Mouse (Mus musculus) intestine, postnatal 0 days (tissue): ENCODE results near the gene Evi5. TPM values are rescaled to one million over a fixed set of nuclear protein-coding genes. Genes with fewer than 3 reads are reported as not detected.

ENCODE experiments used
- ATAC-seq: fragments of 200-750 bp; cut with Nextera tagmentation; 2 replicates; pipeline ENCODE4 v1.8.0; 2017; ENCODE audit warnings: mild to moderate bottlenecking, moderate TSS enrichment, moderate library complexity
- H3K27ac ChIP-seq: fragments of 300-500 bp; sonication (generic); 2 replicates; pipeline ENCODE4 v1.5.1; 2014; ENCODE audit warnings: mild to moderate bottlenecking, low read depth, low read length, moderate library complexity
- H3K27me3 ChIP-seq: fragments of 300-500 bp; sonication (generic); replicated peaks from 2 replicates; pipeline ENCODE4 v1.6.1; 2014; ENCODE audit warnings: low read length, mixed read lengths; ENCODE audit not compliant: control insufficient read depth, insufficient read depth
- H3K36me3 ChIP-seq: fragments of 300-500 bp; sonication (generic); 2 replicates; pipeline ENCODE4 v1.6.1; 2014; ENCODE audit warnings: mild to moderate bottlenecking, moderate library complexity; ENCODE audit not compliant: control insufficient read depth, insufficient read depth
- H3K4me1 ChIP-seq: fragments of 300-500 bp; sonication (generic); replicated peaks from 2 replicates; pipeline ENCODE4 v1.6.1; 2014; ENCODE audit warnings: antibody characterized with exemption, low read length, mixed read lengths; ENCODE audit not compliant: control insufficient read depth, insufficient read depth
- H3K4me2 ChIP-seq: fragments of 300-500 bp; sonication (generic); replicated peaks from 2 replicates; pipeline ENCODE4 v1.6.1; 2014; ENCODE audit warnings: low read depth, mild to moderate bottlenecking, moderate library complexity
- H3K4me3 ChIP-seq: fragments of 300-500 bp; sonication (generic); 2 replicates; pipeline ENCODE4 v1.5.1; 2014; ENCODE audit warnings: low read depth, low read length
- H3K9ac ChIP-seq: fragments of 300-500 bp; sonication (generic); 2 replicates; pipeline ENCODE4 v1.6.1; 2014; ENCODE audit warnings: mild to moderate bottlenecking, low read depth, low read length
- H3K9me3 ChIP-seq: fragments of 300-500 bp; sonication (generic); 2 replicates; pipeline ENCODE4 v1.6.1; 2016; ENCODE audit warnings: mixed run types; ENCODE audit not compliant: control insufficient read depth
- CTCF ChIP-seq: sonication (generic); IDR thresholded peaks from 2 replicates; pipeline ENCODE4 v1.5.1; 2016; ENCODE audit warnings: low read depth, mild to moderate bottlenecking, control low read depth, antibody characterized with exemption, moderate library complexity
- WGBS: fragments of 180-500 bp; shearing (Covaris S2); extraction: QIAGEN DNeasy Blood & Tissue Kit; methylation state at CpG from one replicate; pipeline ENCODE4 v1.1.7; 2014; 5-methylcytosine and 5-hydroxymethylcytosine counted together
- polyA plus RNA-seq: library from polyadenylated mRNA; unstranded; fragments of >200 nt; fragmentation: Nextera tagmentation; extraction: Ambion mirVana; gene quantifications from 2 replicates; pipeline ENCODE4 v1.2.1, GENCODE M21; 2015

Gene Evi5
- polyA plus RNA-seq, 1 experiment from 2014 or later, result 39.7 TPM

- Histone ChIP-seq H3K9ac (no peak overlapping the region), H3K9me3 (no peaks in the 10 kb centered on the region), H3K4me3 (no peak overlapping the region), H3K4me1 (no peaks in the 10 kb centered on the region), H3K36me3 (peaks cover 8% of the 10 kb centered on the region; the same call in 1 of the 2 replicates), H3K27me3 (no peaks in the 10 kb centered on the region), H3K4me2 (no peak overlapping the region), H3K27ac (no peak overlapping the region)
- TF ChIP-seq CTCF, result no peak
- ATAC-seq, result no peak
- WGBS, result 86% methylated on average over 3 of the region's 3 CpGs
Observed at GRCm38 (mm10) chr5:107831351-107831750, 43.6 kb downstream of the Evi5 start.

DNA sequence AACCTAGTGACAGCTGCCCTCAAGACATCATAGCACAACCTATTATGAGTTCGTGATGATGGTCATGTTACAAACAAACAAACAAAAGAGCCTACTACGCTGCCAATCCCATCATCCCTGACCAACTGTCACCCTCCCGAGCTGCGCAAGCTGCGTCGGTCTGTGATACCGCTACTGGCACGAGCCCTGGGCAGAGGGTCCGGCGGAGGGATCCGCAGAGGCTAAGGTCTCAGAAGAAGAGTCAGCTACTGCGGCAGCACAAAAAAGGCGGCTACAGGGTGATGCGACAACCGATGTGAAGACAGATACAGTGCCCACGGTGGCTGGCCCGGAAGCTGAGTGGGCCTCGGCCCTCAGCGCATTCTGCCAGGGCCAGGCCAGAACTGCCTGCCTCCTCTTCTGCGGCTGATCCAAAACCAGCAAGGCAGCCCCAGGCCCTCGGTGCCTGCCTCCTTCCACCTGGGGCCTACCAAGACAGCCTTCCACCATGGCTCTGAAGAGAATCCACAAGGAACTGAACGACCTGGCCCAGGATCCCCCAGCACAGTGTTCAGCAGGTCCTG is 44.8 kb downstream of the Evi5 start, which contains the start of gene Ube2d2b:
Gene Ube2d2b (plus strand): TSS at position 102 of the 563 bp plus-strand sequence.
- ATAC-seq, result no peak

DNA sequence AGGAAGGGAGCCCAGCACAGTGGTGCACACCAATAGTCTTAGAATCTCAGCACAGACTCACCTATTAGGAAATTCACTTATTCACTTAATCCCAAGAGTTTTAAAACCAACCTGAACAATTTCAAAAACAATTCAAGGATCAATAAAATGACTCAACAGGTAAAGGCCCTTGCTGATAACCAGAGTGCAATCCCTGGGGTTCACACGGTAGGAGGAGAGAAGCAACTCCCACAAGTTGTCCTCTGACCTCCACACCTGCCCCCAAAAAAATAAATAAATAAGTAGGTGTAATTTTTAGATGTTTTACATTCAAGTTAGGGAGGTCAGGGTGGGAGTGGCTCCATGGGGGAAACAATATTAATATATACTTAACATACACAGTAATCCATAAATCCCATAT is 52.4 kb downstream of the Evi5 start:
- Histone ChIP-seq H3K9me3 (no peaks in the 10 kb centered on the region), H3K27ac (no peak overlapping the region), H3K4me3 (no peak overlapping the region), H3K9ac (no peak overlapping the region), H3K36me3 (peaks cover 13% of the 10 kb centered on the region; the same call in 1 of the 2 replicates), H3K4me1 (no peaks in the 10 kb centered on the region), H3K4me2 (no peak overlapping the region), H3K27me3 (no peaks in the 10 kb centered on the region)
- no peak for ATAC-seq
- WGBS, result 46% methylated on average over 1 of the region's 1 CpGs
- TF ChIP-seq CTCF, result no peak

More for the DNA sequence above, 44.8 kb downstream of the Evi5 start, which contains the start of gene Ube2d2b:
- Histone ChIP-seq H3K4me2 (no peak within 1 kb of the TSS), H3K27ac (no peak within 1 kb of the TSS), H3K9ac (no peak within 1 kb of the TSS), H3K4me3 (no peak within 1 kb of the TSS), H3K36me3 (peaks cover 8% of the 10 kb centered on the region; the same call in 1 of the 2 replicates), H3K9me3 (no peaks in the 10 kb centered on the region), H3K27me3 (no peaks in the 10 kb centered on the region), H3K4me1 (no peaks in the 10 kb centered on the region)
- 96% methylated on average over 22 of the region's 22 CpGs for WGBS
- no peak for TF ChIP-seq CTCF

GRCm38 (mm10) chr5:107814651-107815050 is 60.3 kb downstream of the Evi5 start:
- no peak for ATAC-seq
- Histone ChIP-seq H3K4me2 (no peak overlapping the region), H3K36me3 (peaks cover 35% of the 10 kb centered on the region), H3K4me3 (no peak overlapping the region), H3K4me1 (no peaks in the 10 kb centered on the region), H3K9me3 (no peaks in the 10 kb centered on the region), H3K9ac (no peak overlapping the region), H3K27me3 (no peaks in the 10 kb centered on the region), H3K27ac (no peak overlapping the region)
- WGBS, result 83% methylated on average over 2 of the region's 2 CpGs
- TF ChIP-seq CTCF, result no peak

GRCm38 (mm10) chr5:107807496-107807895 is 67.4 kb downstream of the Evi5 start:
- no peaks in the 10 kb centered on the region for H3K4me1 ChIP-seq
- no peak for ATAC-seq
- H3K27me3 ChIP-seq, result no peaks in the 10 kb centered on the region
- H3K4me2 ChIP-seq, result no peak overlapping the region
- peaks cover 3% of the 10 kb centered on the region; the same call in 1 of the 2 replicates for H3K36me3 ChIP-seq
- H3K9me3 ChIP-seq, result no peaks in the 10 kb centered on the region
- no peak for TF ChIP-seq CTCF
- WGBS, result 70% methylated on average over 4 of the region's 4 CpGs
- H3K9ac ChIP-seq, result no peak overlapping the region
- no peak overlapping the region for H3K27ac ChIP-seq
- H3K4me3 ChIP-seq, result no peak overlapping the region

- no peak for ATAC-seq
- H3K4me3 ChIP-seq, result no peak overlapping the region
- no peaks in the 10 kb centered on the region for H3K27me3 ChIP-seq
- no peak for TF ChIP-seq CTCF
- no peaks in the 10 kb centered on the region for H3K4me1 ChIP-seq
- no peak overlapping the region for H3K4me2 ChIP-seq
- H3K36me3 ChIP-seq, result peaks cover 9% of the 10 kb centered on the region; the same call in 1 of the 2 replicates
- no peak overlapping the region for H3K27ac ChIP-seq
- no peak overlapping the region for H3K9ac ChIP-seq
- no peaks in the 10 kb centered on the region for H3K9me3 ChIP-seq
Observed at GRCm38 (mm10) chr5:107802621-107803020, 72.3 kb downstream of the Evi5 start.

DNA sequence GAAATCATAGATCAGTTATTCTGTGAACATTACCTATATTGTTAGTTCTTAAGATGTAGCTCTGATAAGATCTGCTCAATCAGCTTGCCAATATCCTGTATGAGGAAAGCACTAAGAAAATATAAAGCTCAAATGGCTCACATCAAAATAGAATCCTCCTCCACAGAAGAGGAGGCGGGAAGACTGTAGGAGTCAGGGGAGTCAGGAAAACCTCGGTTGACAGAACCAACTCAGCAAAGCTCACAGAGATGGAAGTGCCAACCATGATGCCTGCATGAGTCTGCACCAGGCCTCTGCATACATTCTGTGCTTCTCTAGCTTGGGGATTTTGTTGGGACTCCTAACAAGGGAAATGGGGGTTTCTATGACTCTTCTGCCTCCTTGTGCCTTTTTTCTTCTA is 73.7 kb downstream of the Evi5 start:
- no peak overlapping the region for H3K4me2 ChIP-seq
- no peak for ATAC-seq
- no peaks in the 10 kb centered on the region for H3K27me3 ChIP-seq
- peaks cover 19% of the 10 kb centered on the region for H3K36me3 ChIP-seq
- 82% methylated on average over 2 of the region's 2 CpGs for WGBS
- no peak overlapping the region for H3K9ac ChIP-seq
- H3K4me3 ChIP-seq, result no peak overlapping the region
- H3K27ac ChIP-seq, result no peak overlapping the region
- no peaks in the 10 kb centered on the region for H3K9me3 ChIP-seq
- H3K4me1 ChIP-seq, result no peaks in the 10 kb centered on the region
- no peak for TF ChIP-seq CTCF
